Mouse (Mus musculus): ENCODE measurements around the gene 0610009B22Rik.
A peak's percentile ranks its signal among the peaks of the same experiment; 100 is the strongest.
"Not testable (repeated sequence)": the region's sequence is repeated elsewhere in the genome, so short reads cannot be mapped to it uniquely, and the experiment has no call there.

Gene 0610009B22Rik

GRCm38 (mm10) chr11:51688330-51689328, at the start of gene 0610009B22Rik:
0610009B22Rik (minus strand) TSS chr11:51688874.
- DNase-seq (ENCODE audit: low spot score in 2 of 2) = peak; percentile 100

GRCm38 (mm10) chr11:51734218-51734617, 45.5 kb upstream of the 0610009B22Rik start:
- DNase-seq (ENCODE audit: low spot score in 2 of 2) = not testable (repeated sequence)

GRCm38 (mm10) chr11:51732883-51733282, 44.2 kb upstream of the 0610009B22Rik start:
- no peak for DNase-seq (ENCODE audit: low spot score in 2 of 2)

GRCm38 (mm10) chr11:51721066-51721465, 32.4 kb upstream of the 0610009B22Rik start:
- no peak for DNase-seq (ENCODE audit: low spot score in 2 of 2)

GRCm38 (mm10) chr11:51707080-51707479, 18.4 kb upstream of the 0610009B22Rik start:
- DNase-seq (ENCODE audit: low spot score in 2 of 2) = no peak

GRCm38 (mm10) chr11:51706451-51706850, 17.8 kb upstream of the 0610009B22Rik start:
- no peak for DNase-seq (ENCODE audit: low spot score in 2 of 2)

GRCm38 (mm10) chr11:51703379-51703998, 14.8 kb upstream of the 0610009B22Rik start:
- DNase-seq (ENCODE audit: low spot score in 2 of 2) = peak; percentile 27 to 56

GRCm38 (mm10) chr11:51702831-51703230, 14.2 kb upstream of the 0610009B22Rik start:
- no peak for DNase-seq (ENCODE audit: low spot score in 2 of 2)

- no peak for DNase-seq (ENCODE audit: low spot score in 2 of 2)
Measured at GRCm38 (mm10) chr11:51694984-51695383, 6.3 kb upstream of the 0610009B22Rik start.

GRCm38 (mm10) chr11:51690597-51690996, 1.9 kb upstream of the 0610009B22Rik start:
- DNase-seq (ENCODE audit: low spot score in 2 of 2) = not testable (repeated sequence)

- no peak for DNase-seq (ENCODE audit: low spot score in 2 of 2)
Measured at GRCm38 (mm10) chr11:51689343-51689742, 669 bp upstream of the 0610009B22Rik start.

- no peak for DNase-seq (ENCODE audit: low spot score in 2 of 2)
Measured at GRCm38 (mm10) chr11:51681976-51682374, 6.7 kb downstream of the 0610009B22Rik start.

- DNase-seq (ENCODE audit: low spot score in 2 of 2) = peak; percentile 80 to 88
Measured at GRCm38 (mm10) chr11:51681324-51681975, 7.2 kb downstream of the 0610009B22Rik start.

- no peak for DNase-seq (ENCODE audit: low spot score in 2 of 2)
Measured at GRCm38 (mm10) chr11:51679466-51679865, 9.2 kb downstream of the 0610009B22Rik start.

GRCm38 (mm10) chr11:51677737-51678418, 10.8 kb downstream of the 0610009B22Rik start:
- peak in 1 of 2 experiments; percentile 11 for DNase-seq (ENCODE audit: low spot score in 2 of 2)

GRCm38 (mm10) chr11:51675386-51675785, 13.3 kb downstream of the 0610009B22Rik start:
- DNase-seq (ENCODE audit: low spot score in 2 of 2) = no peak

GRCm38 (mm10) chr11:51673291-51673690, 15.4 kb downstream of the 0610009B22Rik start:
- DNase-seq (ENCODE audit: low spot score in 2 of 2) = no peak

GRCm38 (mm10) chr11:51671376-51671775, 17.3 kb downstream of the 0610009B22Rik start:
- no peak for DNase-seq (ENCODE audit: low spot score in 2 of 2)

GRCm38 (mm10) chr11:51670846-51671245, 17.8 kb downstream of the 0610009B22Rik start:
- DNase-seq (ENCODE audit: low spot score in 2 of 2) = no peak

- DNase-seq (ENCODE audit: low spot score in 2 of 2) = not testable (repeated sequence)
Measured at GRCm38 (mm10) chr11:51664747-51665146, 23.9 kb downstream of the 0610009B22Rik start.

GRCm38 (mm10) chr11:51662632-51663031, 26.0 kb downstream of the 0610009B22Rik start:
- DNase-seq (ENCODE audit: low spot score in 2 of 2) = no peak
